Mouse (Mus musculus) cerebellum, postnatal 10 days (tissue): ENCODE data around the gene Galnt4.
A peak's percentile ranks its signal among the peaks of the same experiment; 100 is the strongest.

Source experiments
- DNase-seq, 2 experiments: peaks; one replicate each; pipeline ENCODE4 v3.0.0; 2021; ENCODE audit warnings: mixed read lengths in 2 of 2

The Galnt4 gene

GRCm38 (mm10) chr10:99115471-99116236 is 7.7 kb downstream of the Galnt4 start:
- no peak for DNase-seq

- no peak for DNase-seq
Measured at GRCm38 (mm10) chr10:99116237-99116632, 8.3 kb downstream of the Galnt4 start.

- DNase-seq = no peak
Measured at GRCm38 (mm10) chr10:99116650-99117615, 9.0 kb downstream of the Galnt4 start.

- no peak for DNase-seq
Measured at GRCm38 (mm10) chr10:99117876-99118275, 9.9 kb downstream of the Galnt4 start.

GRCm38 (mm10) chr10:99118697-99119096 is 10.7 kb downstream of the Galnt4 start:
- DNase-seq = no peak

GRCm38 (mm10) chr10:99119471-99119870 is 11.5 kb downstream of the Galnt4 start:
- no peak for DNase-seq

- no peak for DNase-seq
Measured at GRCm38 (mm10) chr10:99126225-99126624, 18.3 kb downstream of the Galnt4 start, which contains the start of gene Phxr2. TSS of gene Phxr2 (minus strand) at chr10:99126325.

GRCm38 (mm10) chr10:99126954-99127353 is 19.0 kb downstream of the Galnt4 start:
- no peak for DNase-seq

- no peak for DNase-seq
Measured at GRCm38 (mm10) chr10:99127691-99128261, 19.8 kb downstream of the Galnt4 start.

GRCm38 (mm10) chr10:99130611-99131010 is 22.7 kb downstream of the Galnt4 start:
- DNase-seq = no peak

- DNase-seq = no peak
Measured at GRCm38 (mm10) chr10:99131298-99131697, 23.3 kb downstream of the Galnt4 start.

- peak in 1 of 2 experiments; percentile 19 for DNase-seq
Measured at GRCm38 (mm10) chr10:99132189-99132588, 24.2 kb downstream of the Galnt4 start.

GRCm38 (mm10) chr10:99132595-99133272 is 24.8 kb downstream of the Galnt4 start:
- peak in 1 of 2 experiments; percentile 13 for DNase-seq

GRCm38 (mm10) chr10:99133321-99133875 is 25.4 kb downstream of the Galnt4 start:
- peak; percentile 50 to 55 for DNase-seq

GRCm38 (mm10) chr10:99136337-99136736 is 28.4 kb downstream of the Galnt4 start:
- peak; percentile 71 to 73 for DNase-seq

GRCm38 (mm10) chr10:99145611-99146010 is 37.7 kb downstream of the Galnt4 start:
- DNase-seq = no peak

GRCm38 (mm10) chr10:99146596-99146995 is 38.6 kb downstream of the Galnt4 start:
- no peak for DNase-seq

GRCm38 (mm10) chr10:99150016-99150415 is 42.1 kb downstream of the Galnt4 start:
- no peak for DNase-seq

- DNase-seq = no peak
Measured at GRCm38 (mm10) chr10:99151580-99151979, 43.6 kb downstream of the Galnt4 start.

GRCm38 (mm10) chr10:99152063-99152462 is 44.1 kb downstream of the Galnt4 start:
- DNase-seq = peak; percentile 55 to 58

- no peak for DNase-seq
Measured at GRCm38 (mm10) chr10:99154635-99155034, 46.7 kb downstream of the Galnt4 start.

GRCm38 (mm10) chr10:99156808-99157207 is 48.8 kb downstream of the Galnt4 start:
- DNase-seq = no peak
